Comparison of ENCODE assay signal across 17 mouse cellular contexts in genomic region chr4:98142879-98143436, GRCm38 (mm10).
DNase-seq lines count a peak whose midpoint lies in the region; ATAC-seq and TF ChIP-seq lines count a peak whose summit lies in the region.
"Had no signal": no experiment of that assay in that cellular context is flagged by ENCODE, and none has a peak within 500 bp of the region (broad histone marks: within the 10 kb centered on the region; RNA-seq: fewer than 3 reads in every experiment).

No protein-coding gene starts in this region.

- H3K9me3 ChIP-seq in lung, postnatal 0 days (ENCODE audit: low read length): no peaks in the 10 kb centered on the region
- no peaks in the 10 kb centered on the region for H3K9me3 ChIP-seq in heart, embryonic 15.5 days (replicated peaks)
- H3K9me3 ChIP-seq: embryonic facial prominence, embryonic 13.5 days; hindbrain, embryonic 13.5 days; midbrain, embryonic 12.5 days had no signal

- H3K9ac ChIP-seq in lung, postnatal 0 days (replicated peaks; ENCODE audit: low read depth): no peak overlapping the region
- no peak overlapping the region for H3K9ac ChIP-seq in heart, embryonic 15.5 days
- H3K9ac ChIP-seq: embryonic facial prominence, embryonic 13.5 days; hindbrain, embryonic 13.5 days; midbrain, embryonic 12.5 days had no signal

- no peak for TF ChIP-seq CTCF in kidney, adult 2 months (conservative IDR thresholded peaks at IDR 0.05; ENCODE audit: insufficient read depth, insufficient read length, low read depth, low read length)
- no peak for TF ChIP-seq CTCF in lung, postnatal 0 days (IDR thresholded peaks at IDR 0.05)
- TF ChIP-seq CTCF in lung, adult 2 months (IDR thresholded peaks at IDR 0.05; ENCODE audit: insufficient read depth, low read length): no peak

- ATAC-seq in lung, postnatal 0 days: peak; percentile 21; the same call in 1 of the 2 replicates
- ATAC-seq in heart, embryonic 15.5 days (replicated peaks; ENCODE audit: insufficient number of reproducible peaks, insufficient read depth, low FRiP score, low read depth): peak; percentile 70
- ATAC-seq: intestine, postnatal 0 days had no signal

- TF ChIP-seq EP300 in lung, postnatal 0 days (IDR thresholded peaks at IDR 0.05): no peak

- H3K27ac ChIP-seq in kidney, adult 2 months (ENCODE audit: insufficient read depth, low read depth, low read length): no peak overlapping the region
- no peak overlapping the region for H3K27ac ChIP-seq in lung, postnatal 0 days (ENCODE audit: low read length)
- H3K27ac ChIP-seq in heart, embryonic 15.5 days: peak overlapping the region; percentile 69
- H3K27ac ChIP-seq: embryonic facial prominence, embryonic 13.5 days; hindbrain, embryonic 13.5 days; midbrain, embryonic 12.5 days had no signal

- H3K4me1 ChIP-seq in kidney, adult 2 months (ENCODE audit: control insufficient read depth, insufficient read depth, low read length): no peaks in the 10 kb centered on the region
- no peaks in the 10 kb centered on the region for H3K4me1 ChIP-seq in lung, postnatal 0 days (ENCODE audit: insufficient read depth, low read depth, low read length)
- H3K4me1 ChIP-seq in lung, adult 2 months (ENCODE audit: control insufficient read depth, insufficient read depth, low read length): no peaks in the 10 kb centered on the region
- peaks cover 11% of the 10 kb centered on the region for H3K4me1 ChIP-seq in heart, embryonic 15.5 days (replicated peaks)
- H3K4me1 ChIP-seq: embryonic facial prominence, embryonic 13.5 days; hindbrain, embryonic 13.5 days; midbrain, embryonic 12.5 days had no signal

- WGBS in kidney, adult 2 months: 25% methylated on average over 1 of the region's 1 CpGs
- WGBS in lung, postnatal 0 days: 34% methylated on average over 1 of the region's 1 CpGs
- 53% methylated on average over 1 of the region's 1 CpGs for WGBS in lung, adult 2 months
- 8% methylated on average over 1 of the region's 1 CpGs for WGBS in heart, embryonic 15.5 days

- no peaks in the 10 kb centered on the region for H3K36me3 ChIP-seq in kidney, adult 2 months (ENCODE audit: control insufficient read depth, insufficient read depth, low read length)
- no peaks in the 10 kb centered on the region for H3K36me3 ChIP-seq in lung, postnatal 0 days (ENCODE audit: insufficient read depth, low read length)
- no peaks in the 10 kb centered on the region for H3K36me3 ChIP-seq in heart, embryonic 15.5 days
- H3K36me3 ChIP-seq: embryonic facial prominence, embryonic 13.5 days; hindbrain, embryonic 13.5 days; midbrain, embryonic 12.5 days had no signal

- DNase-seq in kidney, adult 2 months: peak; percentile 13
- DNase-seq in kidney, adult 18-20 months: no peak
- peak; percentile 44 for DNase-seq in lung, postnatal 0 days (ENCODE audit: low spot score)
- no peak for DNase-seq in lung, adult 2 months
- peak; percentile 5 for DNase-seq in skeletal muscle tissue, adult 2 months (ENCODE audit: low read depth, low spot score)
- no peak for DNase-seq in right cerebral cortex, postnatal 14 days
- no peak for DNase-seq in right cerebral cortex, adult 2 months (ENCODE audit: low spot score in 2 of 2)
- DNase-seq: cerebellum, adult 8-10 months; gastrocnemius, postnatal 14 days; layer of hippocampus, adult 9-11 months; lung, postnatal 36 days; thymus, adult 18-20 months had no signal

- H3K27me3 ChIP-seq in kidney, adult 2 months (replicated peaks; ENCODE audit: control insufficient read depth, insufficient read depth, low read length): no peaks in the 10 kb centered on the region
- no peaks in the 10 kb centered on the region for H3K27me3 ChIP-seq in lung, postnatal 0 days (replicated peaks; ENCODE audit: insufficient read depth, low read length)
- H3K27me3 ChIP-seq in heart, embryonic 15.5 days: no peaks in the 10 kb centered on the region
- H3K27me3 ChIP-seq: embryonic facial prominence, embryonic 13.5 days; hindbrain, embryonic 13.5 days; midbrain, embryonic 12.5 days had no signal

- no peak overlapping the region for H3K4me3 ChIP-seq in kidney, adult 2 months (ENCODE audit: insufficient read depth, low read depth, low read length)
- H3K4me3 ChIP-seq in lung, postnatal 0 days (ENCODE audit: low read depth, low read length): no peak overlapping the region
- H3K4me3 ChIP-seq in lung, adult 2 months (replicated peaks; ENCODE audit: extremely low read depth, low read depth, low read length): no peak overlapping the region
- H3K4me3 ChIP-seq in heart, embryonic 15.5 days: no peak overlapping the region
- H3K4me3 ChIP-seq: embryonic facial prominence, embryonic 13.5 days; hindbrain, embryonic 13.5 days; midbrain, embryonic 12.5 days had no signal

- H3K4me2 ChIP-seq in lung, postnatal 0 days (replicated peaks; ENCODE audit: low read depth, low read length): no peak overlapping the region
- H3K4me2 ChIP-seq in heart, embryonic 15.5 days: no peak overlapping the region
- H3K4me2 ChIP-seq: embryonic facial prominence, embryonic 13.5 days; hindbrain, embryonic 13.5 days; midbrain, embryonic 12.5 days had no signal

- no peak for TF ChIP-seq POLR2A in kidney, adult 2 months (IDR thresholded peaks at IDR 0.05; ENCODE audit: low read depth, low read length)
- no peak for TF ChIP-seq POLR2A in lung, adult 2 months (IDR thresholded peaks at IDR 0.05; ENCODE audit: borderline replicate concordance, extremely low read depth, low read depth, low read length)

Comparison
In these comparisons a context has a peak if more than half of its experiments do, and no peak if none do; other contexts are left out.
1. DNase-seq: peak in kidney, adult 2 months (single experiment), lung, postnatal 0 days (single experiment) and skeletal muscle tissue, adult 2 months (single experiment); none in kidney, adult 18-20 months (single experiment), lung, adult 2 months (single experiment), right cerebral cortex, postnatal 14 days (single experiment) and right cerebral cortex, adult 2 months (0 of 2).